Mouse (Mus musculus) G1E (cell line): ENCODE measurements around the gene Col5a3. TPM values are rescaled to one million over a fixed set of nuclear protein-coding genes. Genes with fewer than 3 reads are reported as not detected.

ENCODE experiments used
- ATAC-seq: 2 replicates; pipeline ENCODE4 v1.8.0; 2016; ENCODE audit warnings: mild to moderate bottlenecking; ENCODE audit not compliant: insufficient number of reproducible peaks, poor library complexity, low FRiP score, severe bottlenecking; ENCODE audit errors: extremely low read depth
- DNase-seq: peaks from one replicate; pipeline ENCODE4 v3.0.0; 2012; ENCODE audit warnings: low spot score
- H3K27me3 ChIP-seq: 2 replicates; pipeline ENCODE4 v1.6.1; 2012; ENCODE audit warnings: mild to moderate bottlenecking, low read length, inconsistent platforms; ENCODE audit not compliant: insufficient read depth
- H3K36me3 ChIP-seq: replicated peaks from 2 replicates; pipeline ENCODE3; 2012; ENCODE audit warnings: mild to moderate bottlenecking, inconsistent platforms
- H3K4me1 ChIP-seq: 2 replicates; pipeline ENCODE4 v1.6.1; 2012; ENCODE audit warnings: low read depth, low read length, inconsistent platforms, mixed read lengths; ENCODE audit not compliant: insufficient read depth
- H3K4me3 ChIP-seq: 2 replicates; pipeline ENCODE4 v1.5.1; 2012; ENCODE audit warnings: low read depth, mild to moderate bottlenecking, inconsistent platforms, low read length, moderate library complexity, mixed read lengths
- H3K9me3 ChIP-seq: replicated peaks from 2 replicates; pipeline ENCODE4 v1.6.1; 2012; ENCODE audit warnings: inconsistent platforms
- CTCF ChIP-seq: IDR thresholded peaks from 2 replicates; pipeline ENCODE4 v1.5.1; 2012; ENCODE audit warnings: low read depth, low read length, inconsistent platforms, mixed read lengths
- GATA1 ChIP-seq: IDR thresholded peaks from 2 replicates; pipeline ENCODE4 v1.6.1; 2012; ENCODE audit warnings: borderline replicate concordance, low read length, inconsistent platforms, mixed read lengths
- GATA2 ChIP-seq: IDR thresholded peaks from 2 replicates; pipeline ENCODE4 v1.6.1; 2012; ENCODE audit warnings: low read depth, low read length, inconsistent platforms, borderline replicate concordance
- POLR2AphosphoS5 ChIP-seq: IDR thresholded peaks from 2 replicates; pipeline ENCODE4 v1.6.1; 2012; ENCODE audit warnings: low read depth, low read length, inconsistent platforms; ENCODE audit not compliant: insufficient replicate concordance
- TAL1 ChIP-seq: conservative IDR thresholded peaks from 2 replicates; pipeline ENCODE4 v1.6.1; 2012; ENCODE audit warnings: low read depth, low read length, inconsistent platforms, mixed read lengths
- polyA plus RNA-seq: library from polyadenylated mRNA; stranded (reverse); fragments of >175 nt; gene quantifications from 2 replicates; pipeline ENCODE4 v1.2.3, GENCODE M21; 2012
- total RNA-seq, 2 experiments: library from RNA; stranded (forward) in 1 of 2; stranded (reverse) in 1 of 2; fragments of 200-1000 nt in 1 of 2; fragments of >200 nt in 1 of 2; fragmentation: Nextera tagmentation in 1 of 2; gene quantifications; 2 replicates each; pipeline ENCODE4 v1.2.3; 2014 to 2017

The Col5a3 gene
- total and polyA plus RNA-seq, 3 experiments: 0.11 TPM; not detected in 2

DNA sequence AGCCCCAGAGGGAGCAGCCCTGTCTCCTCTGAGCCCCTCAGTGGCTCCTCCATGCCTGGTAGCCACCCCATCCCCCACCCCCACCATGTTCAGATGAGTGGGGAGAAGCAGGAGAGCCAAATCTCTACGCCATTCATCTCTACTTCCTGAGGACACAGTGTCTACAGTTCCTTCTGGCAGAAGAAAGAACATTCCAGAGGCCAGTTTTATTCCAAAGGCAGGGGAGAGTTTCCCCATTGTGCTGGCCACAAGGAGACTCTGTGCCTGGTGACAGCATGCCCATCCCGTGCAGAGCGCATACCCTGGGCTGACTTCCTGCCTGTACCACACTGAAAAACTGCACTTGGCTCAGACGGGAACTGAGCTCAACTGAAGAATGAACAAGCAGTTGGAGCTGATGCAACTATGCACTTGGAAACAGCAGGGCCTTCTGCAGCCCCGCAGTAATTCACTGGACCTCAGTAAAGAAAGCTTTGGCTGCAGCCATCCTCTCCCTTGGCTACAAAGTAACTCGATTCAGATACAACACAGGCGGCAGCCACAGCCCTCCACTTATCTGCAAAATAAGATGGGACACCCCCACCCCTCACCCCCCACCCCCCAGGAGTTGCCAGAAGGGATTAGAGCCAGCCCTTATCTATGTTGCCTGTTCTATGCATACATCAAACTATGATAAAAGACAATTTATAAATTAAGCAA is 20.6 kb downstream of the Col5a3 start:
- Histone ChIP-seq H3K27me3 (no peaks in the 10 kb centered on the region; the same call in none of the 2 replicates), H3K9me3 (no peaks in the 10 kb centered on the region), H3K4me1 (no peaks in the 10 kb centered on the region), H3K36me3 (no peaks in the 10 kb centered on the region), H3K4me3 (no peak overlapping the region)
- no peak for ATAC-seq
- TF ChIP-seq POLR2AphosphoS5: no peak
- TF ChIP-seq TAL1: no peak
- no peak for TF ChIP-seq CTCF
- TF ChIP-seq GATA2: no peak
- no peak for TF ChIP-seq GATA1
- DNase-seq: no peak

DNA sequence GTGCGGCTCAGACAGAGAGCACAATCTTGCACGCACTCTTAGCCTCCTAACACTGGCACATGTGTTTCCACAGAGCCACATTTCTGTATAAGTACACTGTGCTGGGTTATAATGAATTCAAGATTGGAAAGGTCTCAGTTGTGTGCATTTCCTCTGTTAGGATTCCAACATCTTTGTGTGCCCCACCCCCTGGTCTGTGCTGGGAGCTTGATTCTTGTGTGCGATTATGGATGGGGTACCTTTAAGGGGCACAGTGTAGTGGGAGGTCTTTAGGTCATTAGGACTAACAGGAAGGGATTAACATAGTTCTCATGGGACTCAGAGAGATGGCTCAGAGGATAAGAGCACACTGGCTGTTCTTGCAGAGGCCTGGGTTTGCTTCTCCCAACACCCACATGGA is 24.5 kb downstream of the Col5a3 start:
- DNase-seq: no peak
- no peak for ATAC-seq
- TF ChIP-seq CTCF (no peak), POLR2AphosphoS5 (no peak), GATA1 (no peak), TAL1 (no peak), GATA2 (no peak)
- Histone ChIP-seq H3K4me3 (no peak overlapping the region), H3K27me3 (no peaks in the 10 kb centered on the region; the same call in 1 of the 2 replicates), H3K36me3 (no peaks in the 10 kb centered on the region), H3K4me1 (no peaks in the 10 kb centered on the region), H3K9me3 (no peaks in the 10 kb centered on the region)

DNA sequence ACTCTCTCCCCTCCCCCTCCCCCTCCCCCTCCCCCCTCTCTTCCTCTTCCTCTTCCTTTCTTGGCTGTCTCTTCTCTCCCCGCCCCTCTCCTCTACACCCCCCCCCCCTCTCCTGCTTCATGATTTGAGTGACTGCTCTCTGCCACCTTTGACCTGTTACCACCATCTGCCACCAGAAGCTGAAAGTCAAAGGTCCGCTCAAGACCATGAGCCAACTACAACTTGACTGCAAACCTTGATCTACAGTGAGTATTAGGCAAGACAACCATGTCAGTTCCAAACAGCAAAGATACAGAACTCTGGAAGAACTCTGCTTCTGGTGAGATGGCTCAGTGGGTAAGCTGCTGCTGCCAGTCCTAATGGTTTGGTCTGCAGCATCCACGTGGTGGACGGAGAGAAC is 25.2 kb downstream of the Col5a3 start:
- H3K9me3 ChIP-seq: no peaks in the 10 kb centered on the region
- no peaks in the 10 kb centered on the region for H3K36me3 ChIP-seq
- H3K27me3 ChIP-seq: no peaks in the 10 kb centered on the region; the same call in 1 of the 2 replicates
- H3K4me3 ChIP-seq: no peak overlapping the region
- DNase-seq (no peak), ATAC-seq (no peak)
- TF ChIP-seq GATA2 (no peak), CTCF (no peak), GATA1 (no peak), TAL1 (no peak), POLR2AphosphoS5 (no peak)
- H3K4me1 ChIP-seq: no peaks in the 10 kb centered on the region

- Histone ChIP-seq H3K4me3 (no peak overlapping the region), H3K4me1 (no peaks in the 10 kb centered on the region), H3K27me3 (no peaks in the 10 kb centered on the region), H3K9me3 (no peaks in the 10 kb centered on the region), H3K36me3 (no peaks in the 10 kb centered on the region)
- TF ChIP-seq GATA2 (no peak), POLR2AphosphoS5 (no peak)
- DNase-seq (no peak), ATAC-seq (no peak)
Measured at GRCm38 (mm10) chr9:20787992-20788391, 26.9 kb downstream of the Col5a3 start.

GRCm38 (mm10) chr9:20785055-20785454 is 29.8 kb downstream of the Col5a3 start:
- Histone ChIP-seq H3K27me3 (no peaks in the 10 kb centered on the region), H3K9me3 (no peaks in the 10 kb centered on the region), H3K4me3 (no peak overlapping the region), H3K4me1 (no peaks in the 10 kb centered on the region), H3K36me3 (no peaks in the 10 kb centered on the region)
- TF ChIP-seq CTCF (no peak), GATA1 (no peak), TAL1 (no peak), POLR2AphosphoS5 (no peak), GATA2 (no peak)
- ATAC-seq (no peak), DNase-seq (no peak)

GRCm38 (mm10) chr9:20781286-20781685 is 33.6 kb downstream of the Col5a3 start:
- Histone ChIP-seq H3K4me3 (no peak overlapping the region), H3K27me3 (no peaks in the 10 kb centered on the region), H3K9me3 (no peaks in the 10 kb centered on the region), H3K36me3 (no peaks in the 10 kb centered on the region), H3K4me1 (no peaks in the 10 kb centered on the region)
- TF ChIP-seq TAL1 (no peak), CTCF (no peak), GATA2 (no peak), GATA1 (no peak), POLR2AphosphoS5 (no peak)
- ATAC-seq: no peak
- DNase-seq: no peak
